In genomic region chr5:130084271-130084670, GRCm38 (mm10) we compare ENCODE assay signal across 19 mouse cellular contexts. TPM values are rescaled to one million over a fixed set of nuclear protein-coding genes. Genes with fewer than 3 reads are reported as not detected.
DNase-seq lines count a peak whose midpoint lies in the region; ATAC-seq and TF ChIP-seq lines count a peak whose summit lies in the region.
"Had no signal": no experiment of that assay in that cellular context is flagged by ENCODE, and none has a peak within 500 bp of the region (broad histone marks: within the 10 kb centered on the region; RNA-seq: fewer than 3 reads in every experiment).

No protein-coding gene starts in this region.

- 59% methylated on average over 3 of the region's 3 CpGs for WGBS in limb, embryonic 15.5 days

- no peak for TF ChIP-seq CTCF in layer of hippocampus, adult 2 months (conservative IDR thresholded peaks at IDR 0.05)

- ATAC-seq in limb, embryonic 15.5 days (ENCODE audit: insufficient number of reproducible peaks, low FRiP score, low TSS enrichment, low read depth) = no peak
- ATAC-seq: liver, postnatal 0 days had no signal

- H3K4me3 ChIP-seq in layer of hippocampus, adult 2 months = no peak overlapping the region
- no peak overlapping the region for H3K4me3 ChIP-seq in limb, embryonic 15.5 days
- H3K4me3 ChIP-seq: hindbrain, embryonic 13.5 days had no signal

- 0 out of 2 replicates have a peak overlapping the region, but pooled peaks have one; percentile 10 for H3K27ac ChIP-seq in layer of hippocampus, adult 2 months
- peak overlapping the region; percentile 61 for H3K27ac ChIP-seq in limb, embryonic 15.5 days
- H3K27ac ChIP-seq: hindbrain, embryonic 13.5 days had no signal

- peaks cover 13% of the 10 kb centered on the region for H3K36me3 ChIP-seq in limb, embryonic 15.5 days

- DNase-seq in layer of hippocampus, adult 2 months (ENCODE audit: low spot score in 2 of 2) = no peak
- no peak for DNase-seq in layer of hippocampus, postnatal 36 days
- DNase-seq in lung, postnatal 10 days = peak; percentile 30
- no peak for DNase-seq in lung, postnatal 4 days
- DNase-seq in brain, adult 2 months (ENCODE audit: low read depth, low spot score) = peak; percentile 22
- no peak for DNase-seq in adrenal gland, postnatal 36 days
- DNase-seq in MN1 (ENCODE audit: low spot score) = no peak
- DNase-seq: cerebellum, adult 18-20 months; cerebellum, postnatal 14 days; gastrocnemius, postnatal 36 days; kidney, adult 8-10 months; kidney, postnatal 36 days; left cerebral cortex, postnatal 4 days; liver, postnatal 0 days; thymus, postnatal 14 days had no signal

- H3K4me2 ChIP-seq in limb, embryonic 15.5 days = no peak overlapping the region
- H3K4me2 ChIP-seq: hindbrain, embryonic 13.5 days; liver, embryonic 11.5 days; midbrain, embryonic 11.5 days had no signal

- no peaks in the 10 kb centered on the region for H3K27me3 ChIP-seq in limb, embryonic 15.5 days
- H3K27me3 ChIP-seq: hindbrain, embryonic 13.5 days had no signal

- no peak overlapping the region for H3K9ac ChIP-seq in limb, embryonic 15.5 days
- H3K9ac ChIP-seq: hindbrain, embryonic 13.5 days; liver, postnatal 0 days had no signal

- H3K4me1 ChIP-seq in limb, embryonic 15.5 days = peaks cover 33% of the 10 kb centered on the region

- H3K9me3 ChIP-seq in limb, embryonic 15.5 days = no peaks in the 10 kb centered on the region
- H3K9me3 ChIP-seq: hindbrain, embryonic 13.5 days had no signal

RNA-seq across cellular contexts. Expression of gene Tpst1, which starts 11.1 kb away (rescaled TPM):
- 10 to 100 TPM; 48.7 to 49.1 TPM for total RNA-seq in layer of hippocampus, adult 2 months (2021)
- total RNA-seq in layer of hippocampus, postnatal 36 days (2021) = 10 to 100 TPM; 50.2 to 50.6 TPM
- polyA plus RNA-seq in limb, embryonic 15.5 days (2015; fragmentation: Nextera tagmentation; extraction: Ambion mirVana) = 119 and 123 TPM in 2 replicates
- total RNA-seq in adrenal gland, postnatal 36 days (2021) = 10 to 100 TPM; 47.8 to 48.8 TPM

RNA-seq across cellular contexts. Expression of gene Crcp, which starts 55.2 kb away (rescaled TPM):
- total RNA-seq in layer of hippocampus, adult 2 months (2021) = 10 to 100 TPM; 35.6 to 35.7 TPM
- total RNA-seq in layer of hippocampus, postnatal 36 days (2021) = 10 to 100 TPM; 37.0 to 38.2 TPM
- 35.8 and 38.3 TPM in 2 replicates for polyA plus RNA-seq in limb, embryonic 15.5 days (2015; fragmentation: Nextera tagmentation; extraction: Ambion mirVana)
- 10 to 100 TPM; 27.2 to 39.6 TPM for total RNA-seq in adrenal gland, postnatal 36 days (2021)

RNA-seq across cellular contexts. Expression of gene Asl, which starts 55.2 kb away (rescaled TPM):
- total RNA-seq in layer of hippocampus, adult 2 months (2021) = 10 to 100 TPM; 18.2 to 27.3 TPM
- total RNA-seq in layer of hippocampus, postnatal 36 days (2021) = 10 to 100 TPM; 18.0 to 18.8 TPM
- 27.7 and 29.0 TPM in 2 replicates for polyA plus RNA-seq in limb, embryonic 15.5 days (2015; fragmentation: Nextera tagmentation; extraction: Ambion mirVana)
- 100 to 1,000 TPM in 1 of 2 experiments, 10 to 100 TPM in 1; 100.0 to 138 TPM for total RNA-seq in adrenal gland, postnatal 36 days (2021)

Comparison
In these comparisons a context has a peak if more than half of its experiments do, and no peak if none do; other contexts are left out.
1. DNase-seq: peak in lung, postnatal 10 days (single experiment) and brain, adult 2 months (single experiment); none in layer of hippocampus, adult 2 months (0 of 2), layer of hippocampus, postnatal 36 days (0 of 2), lung, postnatal 4 days (0 of 2), adrenal gland, postnatal 36 days (0 of 2) and MN1 (single experiment).